Mouse (Mus musculus) liver, adult 2 months (tissue): Measurements from ENCODE around the gene Pax3.

ENCODE experiments used
- CTCF ChIP-seq: fragments of 200-500 bp; IDR thresholded peaks from 2 replicates; pipeline ENCODE4 v1.5.1; 2011; ENCODE audit warnings: low read depth, low read length, control low read depth
- POLR2A ChIP-seq: fragments of 200-500 bp; IDR thresholded peaks from 2 replicates; pipeline ENCODE4 v1.6.1; 2011; ENCODE audit warnings: low read length, control low read depth; ENCODE audit not compliant: insufficient read depth; ENCODE audit errors: extremely low read depth

DNA sequence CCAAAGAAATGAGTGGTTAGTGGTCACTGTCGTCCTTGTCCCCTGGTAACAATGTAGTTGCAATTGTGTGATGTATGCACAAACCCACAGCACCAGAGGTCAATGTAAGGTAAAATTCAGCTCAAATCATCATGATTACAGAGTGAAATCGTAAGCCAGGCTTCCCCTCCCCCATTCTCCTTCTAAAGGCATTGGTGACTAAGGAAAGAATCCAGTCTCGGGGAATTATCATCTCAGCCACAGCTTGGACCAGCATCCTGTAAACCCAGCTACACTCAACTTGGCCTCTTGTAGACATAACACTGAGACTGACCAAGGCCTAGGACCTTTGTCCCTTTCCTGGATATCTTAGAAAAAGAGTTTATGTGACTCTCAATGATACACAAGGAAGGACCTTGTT, 28.1 kb downstream of the Pax3 start:
- TF ChIP-seq POLR2A (no peak), CTCF (no peak)
